Mouse (Mus musculus) stomach, embryonic 14.5 days (tissue): Measurements from ENCODE around the gene Dpf1. TPM values are rescaled to one million over a fixed set of nuclear protein-coding genes. Genes with fewer than 3 reads are reported as not detected.

Experiments
- ATAC-seq: fragments of 200-750 bp; cut with Nextera tagmentation; 2 replicates; pipeline ENCODE4 v1.8.0; 2017; ENCODE audit warnings: low read depth, moderate TSS enrichment; ENCODE audit not compliant: insufficient number of reproducible peaks, insufficient read depth, low FRiP score
- H3K27ac ChIP-seq: fragments of 300-500 bp; sonication (generic); 2 replicates; pipeline ENCODE4 v1.5.1; 2014; ENCODE audit warnings: mild to moderate bottlenecking, low read length, moderate library complexity, mixed read lengths
- H3K27me3 ChIP-seq: fragments of 300-500 bp; sonication (generic); 2 replicates; pipeline ENCODE4 v1.6.1; 2014; ENCODE audit warnings: low read length, control low read depth, mixed read lengths; ENCODE audit not compliant: control insufficient read depth, insufficient read depth
- H3K36me3 ChIP-seq: fragments of 300-500 bp; sonication (generic); 2 replicates; pipeline ENCODE4 v1.6.1; 2014; ENCODE audit warnings: mild to moderate bottlenecking, control low read depth, low read length, moderate library complexity, mixed read lengths; ENCODE audit not compliant: control insufficient read depth, insufficient read depth
- H3K4me1 ChIP-seq: fragments of 300-500 bp; sonication (generic); 2 replicates; pipeline ENCODE4 v1.6.1; 2014; ENCODE audit warnings: low read length, control low read depth, mixed read lengths; ENCODE audit not compliant: control insufficient read depth, insufficient read depth
- H3K4me2 ChIP-seq: fragments of 300-500 bp; sonication (generic); replicated peaks from 2 replicates; pipeline ENCODE4 v1.6.1; 2014; ENCODE audit warnings: low read depth, low read length, control low read depth
- H3K4me3 ChIP-seq: fragments of 300-500 bp; sonication (generic); 2 replicates; pipeline ENCODE4 v1.5.1; 2014; ENCODE audit warnings: low read depth, low read length, control low read depth
- H3K9ac ChIP-seq: fragments of 300-500 bp; sonication (generic); replicated peaks from 2 replicates; pipeline ENCODE4 v1.6.1; 2014; ENCODE audit warnings: low read depth, mild to moderate bottlenecking, control low read depth, low read length, moderate library complexity, mixed read lengths
- H3K9me3 ChIP-seq: fragments of 300-500 bp; sonication (generic); 2 replicates; pipeline ENCODE4 v1.6.1; 2016; ENCODE audit warnings: low read depth, low read length, control low read depth; ENCODE audit not compliant: control insufficient read depth
- WGBS: fragments of 180-500 bp; shearing (Covaris S2); extraction: QIAGEN DNeasy Blood & Tissue Kit; methylation state at CpG from one replicate; pipeline ENCODE4 v1.1.7; 2014; 5-methylcytosine and 5-hydroxymethylcytosine counted together
- polyA plus RNA-seq: library from polyadenylated mRNA; unstranded; fragments of >200 nt; fragmentation: Nextera tagmentation; extraction: Ambion mirVana; gene quantifications from 2 replicates; pipeline ENCODE4 v1.2.1, GENCODE M21; 2014

The Dpf1 gene
- polyA plus RNA-seq = 6.0 and 11.0 TPM in 2 replicates

DNA sequence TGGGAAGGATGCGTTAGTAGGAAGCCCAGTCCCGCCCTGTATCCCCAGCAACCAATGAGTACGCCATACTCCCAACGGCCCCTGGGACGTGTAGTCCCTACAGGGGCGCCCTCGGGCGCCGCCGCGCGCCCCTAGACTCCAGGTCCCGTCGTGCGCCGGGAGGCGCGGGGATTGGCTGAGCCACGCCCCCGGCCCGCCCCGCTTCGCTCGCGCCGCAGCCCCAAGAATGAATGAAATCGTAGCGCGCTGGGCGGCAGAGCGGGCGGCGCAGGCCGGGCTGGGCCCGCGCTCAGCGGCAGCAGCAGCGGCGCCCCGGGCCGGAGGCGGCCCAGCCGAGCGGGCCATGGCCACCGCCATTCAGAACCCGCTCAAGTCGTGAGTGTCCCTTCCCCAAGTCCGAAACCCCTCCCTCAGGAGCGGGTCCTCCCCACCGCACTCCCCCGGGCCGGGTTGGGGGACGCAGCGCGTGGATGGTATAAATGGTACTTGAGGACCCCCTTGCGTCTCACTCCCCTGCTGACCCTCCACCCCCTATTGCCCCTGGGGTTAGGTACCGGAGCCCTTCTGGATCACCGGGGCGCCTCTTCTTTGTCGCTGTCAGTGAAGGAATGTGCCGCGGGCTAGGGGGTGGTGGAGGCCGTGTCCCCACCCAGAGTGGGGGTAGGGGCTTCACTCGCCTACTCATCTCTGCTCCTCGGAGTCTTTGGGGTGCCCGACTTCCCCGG, at the start of gene Dpf1:
Gene Dpf1, plus strand, starts transcription at position 214 of the 725 bp plus-strand sequence.
- peak within 1 kb of the TSS; percentile 42 for H3K9ac ChIP-seq
- H3K4me1 ChIP-seq = peaks cover 20% of the 10 kb centered on the region
- no peak within 1 kb of the TSS for H3K27ac ChIP-seq
- H3K36me3 ChIP-seq = no peaks in the 10 kb centered on the region
- no peaks in the 10 kb centered on the region for H3K27me3 ChIP-seq
- no peaks in the 10 kb centered on the region for H3K9me3 ChIP-seq
- ATAC-seq = peak; percentile 84
- H3K4me2 ChIP-seq = peak within 1 kb of the TSS; percentile 99
- peak within 1 kb of the TSS; percentile 51 for H3K4me3 ChIP-seq
- under 1% methylated on average over 51 of the region's 67 CpGs for WGBS

- no peak overlapping the region for H3K27ac ChIP-seq
- H3K9ac ChIP-seq = no peak overlapping the region
- peaks cover 15% of the 10 kb centered on the region for H3K36me3 ChIP-seq
- H3K4me3 ChIP-seq = no peak overlapping the region
- H3K4me2 ChIP-seq = no peak overlapping the region
- H3K4me1 ChIP-seq = peaks cover 4% of the 10 kb centered on the region; the same call in 1 of the 2 replicates
- WGBS = 75% methylated on average over 4 of the region's 4 CpGs
- H3K27me3 ChIP-seq = no peaks in the 10 kb centered on the region
- no peaks in the 10 kb centered on the region for H3K9me3 ChIP-seq
- ATAC-seq = no peak
Observed at GRCm38 (mm10) chr7:29255875-29256274, 47.9 kb upstream of the Dpf1 start.

GRCm38 (mm10) chr7:29257368-29257767, 46.4 kb upstream of the Dpf1 start:
- Histone ChIP-seq H3K4me2 (no peak overlapping the region), H3K9ac (no peak overlapping the region), H3K9me3 (no peaks in the 10 kb centered on the region), H3K27ac (no peak overlapping the region), H3K4me3 (no peak overlapping the region), H3K4me1 (peaks cover 4% of the 10 kb centered on the region; the same call in 1 of the 2 replicates), H3K27me3 (no peaks in the 10 kb centered on the region), H3K36me3 (peaks cover 15% of the 10 kb centered on the region)
- WGBS = 100% methylated on average over 1 of the region's 1 CpGs
- ATAC-seq = no peak

DNA sequence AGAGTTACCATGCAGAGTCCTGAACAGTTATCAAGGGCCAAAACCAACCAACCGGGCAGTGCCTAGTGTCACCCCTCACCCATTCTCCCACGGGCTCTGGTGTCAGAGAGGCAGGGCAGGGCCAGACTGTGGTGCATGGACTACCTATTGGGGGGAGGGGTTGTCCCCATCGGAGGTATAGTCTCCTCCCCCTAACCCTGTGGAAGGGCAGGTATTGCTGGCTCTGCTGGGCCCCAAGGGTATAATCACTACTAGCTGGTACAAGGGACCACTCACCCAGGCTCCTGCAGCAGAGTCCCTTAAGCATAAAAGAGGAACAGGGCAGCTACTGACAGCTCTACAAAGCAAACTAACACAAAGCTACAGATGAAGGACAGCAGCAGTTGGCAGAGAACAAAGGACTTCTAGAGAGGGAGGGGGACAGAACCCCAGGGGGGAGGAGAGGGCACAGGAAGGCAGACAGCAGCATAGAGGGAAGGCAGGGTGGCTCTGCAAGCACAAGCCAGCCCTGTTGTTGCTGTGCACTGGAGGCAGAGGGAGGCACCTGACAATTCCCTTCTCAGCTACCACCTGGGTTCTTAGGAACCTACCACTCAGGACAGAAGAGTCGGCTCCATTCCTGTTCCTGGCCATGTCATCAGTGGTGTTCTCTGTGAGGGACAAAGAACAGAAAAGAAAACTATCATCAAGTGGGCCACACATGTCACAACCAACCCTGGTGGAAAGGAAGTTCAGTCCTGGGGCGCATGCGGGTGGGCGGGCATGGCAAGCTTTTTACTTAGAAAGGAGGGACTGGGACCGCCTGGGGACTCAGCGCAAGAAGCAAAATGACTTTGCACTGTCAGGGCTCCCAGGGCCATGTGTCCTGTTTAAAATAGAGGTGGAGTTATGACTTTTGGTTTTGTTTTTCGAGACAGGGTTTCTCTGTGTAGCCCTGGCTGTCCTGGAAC, 43.7 kb upstream of the Dpf1 start:
- H3K9me3 ChIP-seq = no peaks in the 10 kb centered on the region
- ATAC-seq = no peak
- H3K4me1 ChIP-seq = no peaks in the 10 kb centered on the region
- 83% methylated on average over 10 of the region's 10 CpGs for WGBS
- no peak overlapping the region for H3K4me3 ChIP-seq
- H3K9ac ChIP-seq = no peak overlapping the region
- H3K27me3 ChIP-seq = no peaks in the 10 kb centered on the region
- no peak overlapping the region for H3K27ac ChIP-seq
- no peak overlapping the region for H3K4me2 ChIP-seq
- peaks cover 13% of the 10 kb centered on the region for H3K36me3 ChIP-seq

- Histone ChIP-seq H3K4me3 (no peak overlapping the region), H3K4me1 (no peaks in the 10 kb centered on the region), H3K4me2 (no peak overlapping the region), H3K9ac (no peak overlapping the region), H3K36me3 (peaks cover 10% of the 10 kb centered on the region; the same call in 1 of the 2 replicates), H3K9me3 (no peaks in the 10 kb centered on the region), H3K27ac (no peak overlapping the region), H3K27me3 (no peaks in the 10 kb centered on the region)
- WGBS = 70% methylated on average over 6 of the region's 6 CpGs
- no peak for ATAC-seq
Observed at GRCm38 (mm10) chr7:29262151-29262550, 41.6 kb upstream of the Dpf1 start.

DNA sequence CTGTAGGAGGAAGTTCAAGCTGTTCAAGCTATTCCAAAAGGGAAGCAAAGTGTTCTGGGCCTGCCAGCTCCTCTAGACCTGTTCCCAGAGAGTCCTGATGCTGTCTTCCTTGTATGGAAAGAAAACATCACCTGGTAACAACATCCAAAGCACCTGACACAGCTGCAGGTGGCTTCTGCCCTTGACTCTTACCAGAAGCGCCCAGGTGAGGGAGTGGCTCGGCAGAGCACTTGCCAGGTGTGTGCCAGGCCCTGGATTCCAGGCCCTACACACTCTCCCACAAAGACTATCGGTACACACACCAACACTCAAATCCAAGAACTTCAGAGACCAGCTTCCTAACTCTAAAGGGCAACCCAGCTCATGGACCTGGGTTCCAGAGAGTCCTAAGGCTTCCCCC, 39.9 kb upstream of the Dpf1 start:
- Histone ChIP-seq H3K9ac (no peak overlapping the region), H3K4me1 (no peaks in the 10 kb centered on the region), H3K27ac (no peak overlapping the region), H3K27me3 (no peaks in the 10 kb centered on the region), H3K9me3 (no peaks in the 10 kb centered on the region), H3K4me3 (no peak overlapping the region), H3K36me3 (peaks cover 3% of the 10 kb centered on the region; the same call in 1 of the 2 replicates), H3K4me2 (no peak overlapping the region)
- no peak for ATAC-seq
- 80% methylated on average over 3 of the region's 3 CpGs for WGBS

- Histone ChIP-seq H3K9me3 (no peaks in the 10 kb centered on the region), H3K4me2 (no peak overlapping the region), H3K4me3 (no peak overlapping the region), H3K36me3 (no peaks in the 10 kb centered on the region; the same call in 1 of the 2 replicates), H3K4me1 (no peaks in the 10 kb centered on the region), H3K27ac (no peak overlapping the region), H3K27me3 (no peaks in the 10 kb centered on the region), H3K9ac (no peak overlapping the region)
- WGBS = 91% methylated on average over 7 of the region's 7 CpGs
- ATAC-seq = no peak
Observed at GRCm38 (mm10) chr7:29265636-29266035, 38.1 kb upstream of the Dpf1 start.

- H3K4me3 ChIP-seq = no peak overlapping the region
- H3K4me1 ChIP-seq = peaks cover 3% of the 10 kb centered on the region; the same call in 1 of the 2 replicates
- H3K36me3 ChIP-seq = no peaks in the 10 kb centered on the region; the same call in 1 of the 2 replicates
- H3K27me3 ChIP-seq = no peaks in the 10 kb centered on the region
- H3K9me3 ChIP-seq = no peaks in the 10 kb centered on the region
- no peak overlapping the region for H3K4me2 ChIP-seq
- ATAC-seq = no peak; the same call in 1 of the 2 replicates
- H3K27ac ChIP-seq = no peak overlapping the region
- H3K9ac ChIP-seq = no peak overlapping the region
- WGBS = 55% methylated on average over 4 of the region's 4 CpGs
Observed at GRCm38 (mm10) chr7:29266931-29267330, 36.8 kb upstream of the Dpf1 start.
